Mouse (Mus musculus) ES-Bruce4 (cell line): Measurements from ENCODE around the gene Eif3l. TPM values are rescaled to one million over a fixed set of nuclear protein-coding genes. Genes with fewer than 3 reads are reported as not detected.

ENCODE experiments used
- H3K27ac ChIP-seq: 2 replicates; pipeline ENCODE4 v1.5.1; 2012; ENCODE audit warnings: low read length, inconsistent platforms; ENCODE audit not compliant: insufficient read depth
- H3K27me3 ChIP-seq: 2 replicates; pipeline ENCODE4 v1.6.1; 2012; ENCODE audit warnings: mild to moderate bottlenecking, low read length, inconsistent platforms; ENCODE audit not compliant: control insufficient read depth, poor library complexity, insufficient read depth, severe bottlenecking
- H3K36me3 ChIP-seq: 2 replicates; pipeline ENCODE4 v1.6.1; 2012; ENCODE audit warnings: inconsistent platforms, mild to moderate bottlenecking, low read length, moderate library complexity; ENCODE audit not compliant: control insufficient read depth, poor library complexity, insufficient read depth, severe bottlenecking
- H3K4me1 ChIP-seq: one replicate; pipeline ENCODE4 v1.8.1; 2011; ENCODE audit warnings: low read length; ENCODE audit not compliant: control insufficient read depth, insufficient read depth
- H3K4me3 ChIP-seq: 2 replicates; pipeline ENCODE4 v1.5.1; 2011; ENCODE audit warnings: low read depth, mild to moderate bottlenecking, low read length
- H3K9ac ChIP-seq: 2 replicates; pipeline ENCODE4 v1.6.1; 2012; ENCODE audit warnings: low read depth, mild to moderate bottlenecking, inconsistent platforms; ENCODE audit not compliant: poor library complexity, severe bottlenecking
- H3K9me3 ChIP-seq: replicated peaks from 2 replicates; pipeline ENCODE4 v1.6.1; 2012; ENCODE audit warnings: mild to moderate bottlenecking, low read length, inconsistent platforms; ENCODE audit not compliant: control insufficient read depth, poor library complexity, insufficient read depth, severe bottlenecking
- CTCF ChIP-seq: IDR thresholded peaks from one replicate; pipeline ENCODE4 v1.8.1; 2011; ENCODE audit warnings: low read depth, low read length
- EP300 ChIP-seq: IDR thresholded peaks from 2 replicates; pipeline ENCODE4 v1.6.1; 2011; ENCODE audit warnings: low read depth, low read length; ENCODE audit not compliant: insufficient read depth
- POLR2A ChIP-seq: IDR thresholded peaks from one replicate; pipeline ENCODE4 v1.8.1; 2011; ENCODE audit warnings: low read length; ENCODE audit not compliant: insufficient read depth
- polyA plus RNA-seq: library from polyadenylated mRNA; stranded (reverse); fragments of >200 nt; gene quantifications from 2 replicates; pipeline ENCODE4 v1.2.4, GENCODE M21; 2011; ENCODE audit warnings: low read depth; ENCODE audit not compliant: missing spikeins, insufficient read depth, insufficient read length

The Eif3l gene
- polyA plus RNA-seq, 1 experiment = 608 TPM

- TF ChIP-seq CTCF (peak; percentile 40), EP300 (no peak)
- H3K27ac ChIP-seq = no peak overlapping the region
- no peaks in the 10 kb centered on the region for H3K36me3 ChIP-seq
Measured at GRCm38 (mm10) chr15:79126217-79126932, 51.4 kb downstream of the Eif3l start.

GRCm38 (mm10) chr15:79127101-79127500 is 52.1 kb downstream of the Eif3l start:
- no peaks in the 10 kb centered on the region for H3K36me3 ChIP-seq

More at GRCm38 (mm10) chr15:79126217-79126932, 51.4 kb downstream of the Eif3l start:
- H3K27me3 ChIP-seq = no peaks in the 10 kb centered on the region
- H3K4me3 ChIP-seq = 0 out of 2 replicates have a peak overlapping the region, but pooled peaks have one; percentile 0
- H3K9me3 ChIP-seq = no peaks in the 10 kb centered on the region
- H3K4me1 ChIP-seq = no peaks in the 10 kb centered on the region
- H3K9ac ChIP-seq = no peak overlapping the region

GRCm38 (mm10) chr15:79128208-79128607 is 53.2 kb downstream of the Eif3l start:
- H3K4me1 ChIP-seq = peaks cover 2% of the 10 kb centered on the region
- no peak overlapping the region for H3K27ac ChIP-seq
- no peak overlapping the region for H3K4me3 ChIP-seq
- H3K9ac ChIP-seq = no peak overlapping the region
- no peaks in the 10 kb centered on the region for H3K9me3 ChIP-seq
- no peaks in the 10 kb centered on the region for H3K36me3 ChIP-seq
- TF ChIP-seq EP300 (no peak), POLR2A (no peak), CTCF (peak; percentile 64)
- H3K27me3 ChIP-seq = no peaks in the 10 kb centered on the region

More at GRCm38 (mm10) chr15:79127101-79127500, 52.1 kb downstream of the Eif3l start:
- 0 out of 2 replicates have a peak overlapping the region, but pooled peaks have one; percentile 0 for H3K4me3 ChIP-seq
- TF ChIP-seq EP300 (no peak), POLR2A (no peak), CTCF (no peak)
- H3K9me3 ChIP-seq = no peaks in the 10 kb centered on the region
- H3K9ac ChIP-seq = no peak overlapping the region
- H3K27ac ChIP-seq = no peak overlapping the region
- peaks cover 2% of the 10 kb centered on the region for H3K4me1 ChIP-seq
- H3K27me3 ChIP-seq = no peaks in the 10 kb centered on the region

GRCm38 (mm10) chr15:79129311-79129710 is 54.3 kb downstream of the Eif3l start:
- no peak for TF ChIP-seq CTCF
- TF ChIP-seq POLR2A = no peak
- TF ChIP-seq EP300 = no peak
- no peaks in the 10 kb centered on the region for H3K9me3 ChIP-seq
- H3K27ac ChIP-seq = no peak overlapping the region
- H3K36me3 ChIP-seq = no peaks in the 10 kb centered on the region
- peaks cover 2% of the 10 kb centered on the region for H3K4me1 ChIP-seq
- H3K9ac ChIP-seq = no peak overlapping the region
- H3K4me3 ChIP-seq = no peak overlapping the region
- no peaks in the 10 kb centered on the region for H3K27me3 ChIP-seq

- no peaks in the 10 kb centered on the region for H3K27me3 ChIP-seq
- H3K9me3 ChIP-seq = no peaks in the 10 kb centered on the region
- H3K4me1 ChIP-seq = peaks cover 2% of the 10 kb centered on the region
- no peaks in the 10 kb centered on the region for H3K36me3 ChIP-seq
- H3K9ac ChIP-seq = no peak overlapping the region
- no peak overlapping the region for H3K4me3 ChIP-seq
- no peak overlapping the region for H3K27ac ChIP-seq
- TF ChIP-seq EP300 (no peak), POLR2A (no peak), CTCF (no peak)
Measured at GRCm38 (mm10) chr15:79130782-79131181, 55.8 kb downstream of the Eif3l start.

- Histone ChIP-seq H3K4me3 (no peak overlapping the region), H3K27me3 (no peaks in the 10 kb centered on the region), H3K9me3 (no peaks in the 10 kb centered on the region), H3K4me1 (peaks cover 2% of the 10 kb centered on the region), H3K27ac (no peak overlapping the region), H3K9ac (no peak overlapping the region), H3K36me3 (no peaks in the 10 kb centered on the region)
- no peak for TF ChIP-seq POLR2A
- TF ChIP-seq EP300 = no peak
- TF ChIP-seq CTCF = no peak
Measured at GRCm38 (mm10) chr15:79131442-79131841, 56.5 kb downstream of the Eif3l start.
